Mouse (Mus musculus) c-Kit-positive CD71-positive TER-119-negative erythroid progenitor cells, embryonic 14.5 days (primary cell): ENCODE results near the gene Srsf10.

Source experiments
- DNase-seq: peaks from one replicate; pipeline ENCODE4 v3.0.0-alpha.2; 2013; ENCODE audit warnings: low read depth

Srsf10 gene

GRCm38 (mm10) chr4:135855080-135855479 is 467 bp upstream of the Srsf10 start:
- no peak for DNase-seq

GRCm38 (mm10) chr4:135856223-135857091 is 910 bp downstream of the Srsf10 start:
- peak; percentile 63 for DNase-seq

- DNase-seq = no peak
These were observed 2.1 kb downstream of the Srsf10 start for GRCm38 (mm10) chr4:135857597-135858186.

GRCm38 (mm10) chr4:135868996-135869395 is 13.4 kb downstream of the Srsf10 start:
- DNase-seq = no peak

GRCm38 (mm10) chr4:135870227-135871023 is 14.9 kb downstream of the Srsf10 start:
- no peak for DNase-seq

GRCm38 (mm10) chr4:135872015-135872414 is 16.5 kb downstream of the Srsf10 start:
- no peak for DNase-seq

GRCm38 (mm10) chr4:135872589-135873391 is 17.2 kb downstream of the Srsf10 start:
- DNase-seq = no peak

- peak; percentile 82 for DNase-seq
These were observed 18.1 kb downstream of the Srsf10 start, which contains the start of gene Pnrc2 for GRCm38 (mm10) chr4:135873526-135874202. TSS of gene Pnrc2 (minus strand) at chr4:135873850.

GRCm38 (mm10) chr4:135874564-135875535 is 19.3 kb downstream of the Srsf10 start:
- DNase-seq = no peak

- DNase-seq = no peak
These were observed 20.0 kb downstream of the Srsf10 start for GRCm38 (mm10) chr4:135875546-135875945.

GRCm38 (mm10) chr4:135875991-135876582 is 20.5 kb downstream of the Srsf10 start:
- peak; percentile 60 for DNase-seq

- DNase-seq = no peak
These were observed 21.1 kb downstream of the Srsf10 start for GRCm38 (mm10) chr4:135876583-135877020.

GRCm38 (mm10) chr4:135877742-135878141 is 22.2 kb downstream of the Srsf10 start:
- DNase-seq = no peak

- DNase-seq = no peak
These were observed 23.5 kb downstream of the Srsf10 start for GRCm38 (mm10) chr4:135879021-135879420.

GRCm38 (mm10) chr4:135880018-135880417 is 24.5 kb downstream of the Srsf10 start:
- DNase-seq = no peak

- DNase-seq = no peak
These were observed 25.0 kb downstream of the Srsf10 start for GRCm38 (mm10) chr4:135880576-135880975.

GRCm38 (mm10) chr4:135882023-135882422 is 26.5 kb downstream of the Srsf10 start:
- no peak for DNase-seq

- no peak for DNase-seq
These were observed 27.9 kb downstream of the Srsf10 start for GRCm38 (mm10) chr4:135883401-135883851.

GRCm38 (mm10) chr4:135883881-135884516 is 28.5 kb downstream of the Srsf10 start:
- DNase-seq = no peak
